Comparison of ENCODE assay signal across 9 mouse cellular contexts in the genomic region with DNA sequence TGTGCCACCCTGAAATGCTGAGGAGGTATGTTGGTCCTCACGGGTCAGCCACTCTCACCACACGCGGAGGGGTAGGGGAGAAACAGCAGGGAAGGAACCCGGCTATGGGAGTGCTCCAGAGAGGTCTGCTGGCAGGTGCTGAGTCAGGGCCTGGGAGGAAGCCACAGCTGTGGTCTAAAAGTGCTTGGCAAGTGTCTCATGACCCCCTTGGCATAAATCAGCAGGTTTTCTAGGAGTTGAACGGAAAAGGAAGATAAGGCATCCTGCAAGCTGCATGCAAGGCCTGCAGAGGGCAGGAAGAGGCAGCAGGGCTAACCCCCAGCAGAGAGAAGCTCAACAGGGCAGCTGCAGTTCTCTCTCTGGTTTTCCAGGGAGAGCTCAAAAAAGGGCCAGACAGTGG. TPM values are rescaled to one million over a fixed set of nuclear protein-coding genes. Genes with fewer than 3 reads are reported as not detected.
DNase-seq lines count a peak whose midpoint lies in the region; ATAC-seq and TF ChIP-seq lines count a peak whose summit lies in the region.
"Had no signal": no experiment of that assay in that cellular context is flagged by ENCODE, and none has a peak within 500 bp of the region (broad histone marks: within the 10 kb centered on the region; RNA-seq: fewer than 3 reads in every experiment).

No protein-coding gene starts in this region.

- WGBS in thymus, adult 2 months = 13% methylated on average over 5 of the region's 5 CpGs

- DNase-seq in cerebellum, adult 8-10 months = peak; percentile 37
- DNase-seq in thymus, adult 2 months = peak; percentile 46
- DNase-seq in thymus, adult 18-20 months = no peak
- DNase-seq in kidney, postnatal 14 days = peak; percentile 79
- DNase-seq in gastrocnemius, adult 18-20 months (ENCODE audit: low spot score) = no peak
- no peak for DNase-seq in adipocyte (ENCODE audit: low spot score)

- ATAC-seq in cerebellum, adult (ENCODE audit: insufficient number of reproducible peaks, low FRiP score, low TSS enrichment) = no peak
- ATAC-seq in neutrophil, adult 5-6 weeks (ENCODE audit: extremely low read depth, insufficient number of reproducible peaks, low FRiP score, poor library complexity, severe bottlenecking) = peak; percentile 28

- TF ChIP-seq CTCF in thymus, adult 2 months (IDR thresholded peaks at IDR 0.05; ENCODE audit: borderline replicate concordance, control insufficient read depth, extremely low read depth, insufficient read depth, low read length, poor library complexity) = peak; percentile 20; the same call in 1 of the 2 replicates

- H3K4me1 ChIP-seq in thymus, adult 2 months (replicated peaks; ENCODE audit: control insufficient read depth, insufficient read depth, low read length) = peaks cover 59% of the 10 kb centered on the region

- peak overlapping the region; percentile 5; the same call in 1 of the 2 replicates for H3K27ac ChIP-seq in thymus, adult 2 months (ENCODE audit: control insufficient read depth, insufficient read depth, low read length)

- H3K4me3 ChIP-seq in thymus, adult 2 months (ENCODE audit: control insufficient read depth, insufficient read depth, low read length) = no peak overlapping the region

- no peaks in the 10 kb centered on the region for H3K27me3 ChIP-seq in thymus, adult 2 months (ENCODE audit: control insufficient read depth, insufficient read depth, low read length)
- H3K27me3 ChIP-seq: CH12.LX had no signal

- TF ChIP-seq POLR2A in thymus, adult 2 months (IDR thresholded peaks at IDR 0.05; ENCODE audit: control insufficient read depth, extremely low read depth, insufficient read depth, low read length, poor library complexity) = no peak

- H3K36me3 ChIP-seq in thymus, adult 2 months (ENCODE audit: control insufficient read depth, insufficient read depth, low read length) = no peaks in the 10 kb centered on the region

RNA-seq across cellular contexts. Expression of a gene that starts 5.5 kb away (rescaled TPM):
- polyA plus RNA-seq in thymus, adult 2 months (2012; rRNA removed) = 216 and 248 TPM in 2 replicates
- 44.8 and 48.6 TPM in 2 replicates for total RNA-seq in neutrophil, adult 5-6 weeks (2017)
- total RNA-seq in gastrocnemius, adult 18-20 months (2021) = 1 to 10 TPM; 7.7 to 7.9 TPM

RNA-seq across cellular contexts. Expression of a gene that starts 9.3 kb away (rescaled TPM):
- 16.9 and 21.4 TPM in 2 replicates for polyA plus RNA-seq in thymus, adult 2 months (2012; rRNA removed)
- total RNA-seq in neutrophil, adult 5-6 weeks (2017) = 1.4 TPM in 2 replicates
- under 1 TPM; 0.46 to 0.95 TPM for total RNA-seq in gastrocnemius, adult 18-20 months (2021)

RNA-seq across cellular contexts. Expression of a gene that starts 25.4 kb away (rescaled TPM):
- polyA plus RNA-seq in thymus, adult 2 months (2012; rRNA removed) = 180 and 188 TPM in 2 replicates
- total RNA-seq in neutrophil, adult 5-6 weeks (2017) = 64.9 and 86.9 TPM in 2 replicates
- total RNA-seq in gastrocnemius, adult 18-20 months (2021) = 10 to 100 TPM; 34.6 to 35.4 TPM

RNA-seq across cellular contexts. Expression of a gene that starts 25.5 kb away (rescaled TPM):
- polyA plus RNA-seq in thymus, adult 2 months (2012; rRNA removed) = 16.4 and 22.2 TPM in 2 replicates
- total RNA-seq in neutrophil, adult 5-6 weeks (2017) = 1.6 TPM in 1 of 2 replicates, not detected in the other
- 1 to 10 TPM; 1.9 to 3.2 TPM for total RNA-seq in gastrocnemius, adult 18-20 months (2021)

RNA-seq across cellular contexts. Expression of a gene that starts 43.9 kb away (rescaled TPM):
- polyA plus RNA-seq in thymus, adult 2 months (2012; rRNA removed) = 76.7 and 93.1 TPM in 2 replicates
- 31.3 and 49.5 TPM in 2 replicates for total RNA-seq in neutrophil, adult 5-6 weeks (2017)
- 10 to 100 TPM; 62.9 to 69.0 TPM for total RNA-seq in gastrocnemius, adult 18-20 months (2021)

Comparison
In these comparisons a context has a peak if more than half of its experiments do, and no peak if none do; other contexts are left out.
1. DNase-seq: peak in cerebellum, adult 8-10 months (single experiment), thymus, adult 2 months (single experiment) and kidney, postnatal 14 days (single experiment); none in thymus, adult 18-20 months (0 of 2), gastrocnemius, adult 18-20 months (single experiment) and adipocyte (single experiment).